Mouse (Mus musculus) E14TG2a.4 (cell line): Measurements from ENCODE around the gene Tbc1d22a.

ENCODE experiments used
- H3K27me3 ChIP-seq: 2 replicates; pipeline ENCODE4 v1.6.1; 2014; ENCODE audit warnings: low read length, control low read depth; ENCODE audit not compliant: insufficient read depth
- H3K36me3 ChIP-seq: 2 replicates; pipeline ENCODE4 v1.6.1; 2014; ENCODE audit warnings: low read length, control low read depth; ENCODE audit not compliant: insufficient read depth
- H3K4me1 ChIP-seq: replicated peaks from 2 replicates; pipeline ENCODE4 v1.6.1; 2014; ENCODE audit warnings: low read depth, low read length, control low read depth
- H3K4me3 ChIP-seq: replicated peaks from 2 replicates; pipeline ENCODE4 v1.5.1; 2014; ENCODE audit warnings: mild to moderate bottlenecking, low read length
- H3K9me3 ChIP-seq: 2 replicates; pipeline ENCODE4 v1.6.1; 2014; ENCODE audit warnings: low read length, control low read depth
- CTCF ChIP-seq: conservative IDR thresholded peaks from 2 replicates; pipeline ENCODE4 v1.5.1; 2014; ENCODE audit warnings: low read length
- NANOG ChIP-seq: IDR thresholded peaks from 2 replicates; pipeline ENCODE4 v1.6.1; 2014; ENCODE audit warnings: borderline replicate concordance, low read length, mixed read lengths
- POU5F1 ChIP-seq: IDR thresholded peaks from 2 replicates; pipeline ENCODE4 v1.6.1; 2014; ENCODE audit warnings: low read length, borderline replicate concordance

The Tbc1d22a gene

DNA sequence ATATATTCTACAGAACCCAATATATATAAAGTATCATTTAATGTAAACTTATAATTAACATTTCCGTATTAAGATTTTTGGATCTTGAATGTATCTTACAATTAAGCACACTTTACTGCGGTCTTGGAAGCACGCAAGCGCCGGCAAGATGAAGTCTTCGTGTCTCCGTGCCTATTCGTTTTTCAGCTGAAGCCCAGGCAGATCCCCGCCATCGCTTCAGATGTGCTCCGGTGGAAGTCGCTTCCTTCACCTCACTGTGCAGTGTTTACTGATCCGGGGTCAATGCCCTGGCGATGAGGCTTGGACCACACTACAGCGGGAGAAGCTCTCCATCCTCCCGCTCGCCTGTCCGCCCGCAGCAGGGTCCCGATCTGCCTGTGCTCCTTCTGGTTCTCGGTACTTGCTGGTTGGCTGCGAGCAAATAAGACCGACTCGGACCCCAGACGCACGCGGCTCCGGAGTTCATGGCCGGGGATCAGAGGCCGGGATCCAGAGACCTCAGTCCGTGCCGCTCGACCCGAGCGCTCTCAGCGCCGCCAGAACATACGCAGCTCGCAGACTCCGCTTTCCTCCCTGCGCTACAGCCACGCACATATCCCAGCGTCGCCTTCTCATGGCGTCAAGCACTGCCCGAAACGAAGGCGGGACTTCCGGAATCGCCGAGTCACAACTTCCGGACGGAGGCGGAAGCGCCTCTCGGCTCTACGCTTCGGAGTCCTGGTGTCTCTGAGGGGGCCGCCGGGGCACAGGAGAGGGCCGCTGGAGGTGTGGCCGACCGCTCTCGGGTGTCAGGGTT lies at the start of gene Tbc1d22a:
Gene Tbc1d22a, plus strand, starts transcription at position 707 of the 796 bp plus-strand sequence.
- Histone ChIP-seq H3K4me1 (peaks cover 32% of the 10 kb centered on the region), H3K36me3 (peaks cover 21% of the 10 kb centered on the region), H3K9me3 (no peaks in the 10 kb centered on the region), H3K27me3 (no peaks in the 10 kb centered on the region), H3K4me3 (peak within 1 kb of the TSS; percentile 97)
- no peak for TF ChIP-seq POU5F1
- TF ChIP-seq NANOG: no peak
- no peak for TF ChIP-seq CTCF

DNA sequence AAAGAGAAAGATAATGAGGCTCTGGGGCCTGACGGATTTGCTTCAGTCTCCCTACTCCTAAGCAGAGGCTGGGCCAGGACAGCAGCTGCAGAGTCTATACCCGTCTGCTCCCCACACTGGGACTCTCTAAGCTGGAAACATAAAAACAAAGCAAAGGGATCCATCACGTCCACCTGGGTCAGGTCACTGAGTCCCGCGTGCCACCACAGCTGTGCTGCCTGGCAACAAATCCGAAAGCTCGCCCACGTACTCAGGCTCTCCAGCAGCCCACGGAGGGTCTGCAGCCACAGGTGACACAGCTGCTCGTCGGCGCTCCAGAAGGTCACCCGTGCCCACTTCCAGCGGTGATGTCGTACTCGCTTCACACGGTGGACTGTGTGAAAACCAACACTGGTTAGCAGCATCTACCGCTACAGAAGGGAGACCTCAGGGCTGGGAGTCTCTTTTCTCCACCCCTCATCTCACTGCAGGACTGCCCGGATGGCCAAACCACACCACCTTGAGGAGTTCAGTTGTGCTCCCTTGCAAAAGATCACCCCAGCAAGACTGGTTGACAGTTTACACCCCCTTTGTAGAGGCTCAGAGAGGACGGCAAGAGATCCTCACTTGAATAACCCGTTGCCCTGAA lies 49.4 kb upstream of the Tbc1d22a start:
- Histone ChIP-seq H3K27me3 (peaks cover 5% of the 10 kb centered on the region; the same call in 1 of the 2 replicates), H3K36me3 (no peaks in the 10 kb centered on the region), H3K9me3 (peaks cover 4% of the 10 kb centered on the region; the same call in 1 of the 2 replicates), H3K4me3 (peak overlapping the region; percentile 51), H3K4me1 (peaks cover 41% of the 10 kb centered on the region)
- TF ChIP-seq NANOG (no peak), POU5F1 (no peak), CTCF (no peak)

DNA sequence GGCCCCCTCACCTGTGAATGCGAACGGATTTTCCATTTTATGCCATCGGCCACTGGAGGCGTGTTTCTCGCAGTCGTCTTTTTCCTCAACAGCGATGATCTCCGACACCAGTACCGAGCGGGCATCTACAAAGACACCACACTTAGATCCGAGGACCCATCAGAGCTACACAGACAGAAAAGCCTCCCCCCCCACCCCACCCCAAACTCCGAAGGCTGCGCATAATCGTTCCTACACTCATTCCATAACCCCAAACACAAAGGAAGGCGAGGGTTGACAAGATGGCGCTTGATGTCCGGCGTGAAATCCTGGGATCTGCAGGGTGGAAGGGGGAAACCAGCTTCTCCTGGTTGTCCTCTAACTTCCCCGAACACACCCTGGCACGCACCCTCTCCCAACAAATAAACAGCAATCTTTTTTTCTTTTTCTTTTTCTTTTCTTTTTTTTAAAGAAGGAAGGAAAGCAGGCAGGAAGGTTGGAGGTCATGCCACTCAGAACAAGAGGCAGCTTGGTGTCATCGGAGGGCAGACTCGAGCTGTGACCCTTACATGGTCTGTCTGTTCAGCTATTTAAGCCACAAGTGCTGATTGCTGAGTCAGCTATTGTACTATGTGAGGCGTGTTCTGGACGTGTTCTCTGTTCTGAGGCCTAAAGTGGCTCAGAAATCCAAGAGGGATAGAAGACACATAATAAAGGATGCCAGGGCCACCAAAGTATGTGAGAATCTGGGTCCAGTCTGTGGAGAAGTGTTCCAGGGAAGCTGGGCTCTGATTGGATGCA lies 48.3 kb upstream of the Tbc1d22a start:
- H3K4me3 ChIP-seq: no peak overlapping the region
- peaks cover 5% of the 10 kb centered on the region; the same call in 1 of the 2 replicates for H3K27me3 ChIP-seq
- H3K9me3 ChIP-seq: peaks cover 4% of the 10 kb centered on the region; the same call in 1 of the 2 replicates
- H3K4me1 ChIP-seq: peaks cover 41% of the 10 kb centered on the region
- TF ChIP-seq CTCF (no peak), POU5F1 (no peak), NANOG (no peak)
- H3K36me3 ChIP-seq: no peaks in the 10 kb centered on the region

DNA sequence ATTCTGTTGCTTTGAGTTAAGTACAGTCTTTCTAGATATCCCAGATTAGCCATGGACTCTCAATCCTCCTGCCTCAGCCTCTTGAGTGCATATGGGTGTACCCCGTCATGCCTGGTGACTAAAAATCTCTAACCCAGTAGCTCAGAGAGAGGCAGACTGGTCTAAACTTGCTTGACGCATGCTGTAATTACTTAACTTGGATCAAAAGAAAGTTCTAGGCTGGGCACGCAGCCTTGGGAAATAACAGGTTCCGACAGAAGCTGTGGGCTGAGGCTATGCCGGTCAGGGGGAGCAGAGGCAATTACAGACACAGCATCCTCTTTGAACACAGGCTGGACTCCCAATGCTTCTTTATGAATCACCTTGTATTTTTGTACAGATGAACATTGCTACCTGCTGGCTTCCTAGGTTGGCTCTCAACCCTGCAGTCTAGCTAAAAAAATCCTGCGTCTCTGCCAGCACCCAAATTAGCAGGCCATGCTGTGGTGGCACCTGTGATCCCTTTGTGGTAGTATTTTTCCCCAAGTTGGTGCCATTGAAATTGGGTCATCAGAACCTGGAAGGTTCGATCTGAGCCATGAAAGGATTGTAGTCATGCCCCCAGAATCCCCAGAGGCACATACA lies 47.1 kb upstream of the Tbc1d22a start:
- TF ChIP-seq POU5F1 (no peak), CTCF (no peak), NANOG (no peak)
- Histone ChIP-seq H3K4me1 (peaks cover 41% of the 10 kb centered on the region), H3K9me3 (no peaks in the 10 kb centered on the region), H3K4me3 (no peak overlapping the region), H3K27me3 (peaks cover 5% of the 10 kb centered on the region; the same call in 1 of the 2 replicates), H3K36me3 (no peaks in the 10 kb centered on the region)

DNA sequence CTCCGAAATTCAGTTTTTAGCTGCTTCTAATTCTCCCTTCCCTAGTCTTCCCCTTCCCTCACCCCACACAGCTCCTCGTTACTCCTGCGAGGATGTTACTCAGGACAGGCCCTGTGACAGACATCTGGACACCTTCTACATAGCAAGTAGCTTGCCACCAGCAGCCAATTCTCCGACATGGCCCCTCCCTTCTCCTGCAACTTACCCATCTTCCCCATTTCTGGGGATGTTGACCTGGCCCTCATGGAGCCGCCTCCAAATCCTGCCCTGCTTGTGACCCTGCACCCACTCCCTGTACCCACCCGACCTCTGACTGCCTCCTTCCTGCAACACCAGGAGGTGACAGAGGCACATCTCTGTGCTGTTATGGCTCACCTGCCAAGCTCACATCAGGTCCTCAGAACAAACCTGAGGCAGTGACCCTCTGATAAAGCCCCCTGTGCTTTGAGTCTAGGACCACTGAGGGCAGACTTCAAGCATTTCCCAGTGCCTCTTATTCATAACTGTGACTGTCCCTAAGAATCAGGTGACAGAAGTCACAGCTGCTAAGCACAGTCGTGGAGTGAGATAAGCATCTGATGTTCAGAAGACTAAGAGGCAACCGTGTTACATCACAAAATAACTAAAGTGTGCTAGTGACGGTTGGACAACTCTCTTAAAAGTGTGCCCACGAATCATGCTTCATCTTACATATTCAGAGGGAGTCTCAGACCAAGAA lies 46.3 kb upstream of the Tbc1d22a start:
- Histone ChIP-seq H3K9me3 (no peaks in the 10 kb centered on the region), H3K27me3 (peaks cover 5% of the 10 kb centered on the region; the same call in 1 of the 2 replicates), H3K4me3 (no peak overlapping the region), H3K4me1 (peaks cover 46% of the 10 kb centered on the region), H3K36me3 (no peaks in the 10 kb centered on the region)
- no peak for TF ChIP-seq NANOG
- TF ChIP-seq POU5F1: no peak
- TF ChIP-seq CTCF: no peak

DNA sequence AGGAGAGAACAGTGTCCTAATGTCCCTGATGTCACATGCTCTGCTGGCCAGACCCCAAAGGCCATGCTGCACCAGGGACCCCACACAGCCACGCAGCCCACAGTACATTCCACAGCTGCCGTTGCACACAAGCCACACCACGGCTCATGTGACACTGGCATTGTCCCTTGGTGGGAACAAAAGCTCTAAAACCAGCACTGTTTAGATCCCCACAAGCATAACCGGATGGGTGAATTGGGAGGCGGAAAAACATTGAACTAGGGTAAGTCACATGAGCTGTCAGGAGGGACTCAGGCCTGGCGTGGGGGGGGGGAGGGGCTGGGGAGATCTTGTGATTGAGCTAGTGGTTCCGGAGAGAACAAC lies 45.8 kb upstream of the Tbc1d22a start:
- TF ChIP-seq NANOG (no peak), POU5F1 (no peak)
- no peak overlapping the region for H3K4me3 ChIP-seq
- H3K9me3 ChIP-seq: no peaks in the 10 kb centered on the region
- peaks cover 52% of the 10 kb centered on the region for H3K4me1 ChIP-seq
- H3K27me3 ChIP-seq: peaks cover 5% of the 10 kb centered on the region; the same call in 1 of the 2 replicates
- no peaks in the 10 kb centered on the region for H3K36me3 ChIP-seq

DNA sequence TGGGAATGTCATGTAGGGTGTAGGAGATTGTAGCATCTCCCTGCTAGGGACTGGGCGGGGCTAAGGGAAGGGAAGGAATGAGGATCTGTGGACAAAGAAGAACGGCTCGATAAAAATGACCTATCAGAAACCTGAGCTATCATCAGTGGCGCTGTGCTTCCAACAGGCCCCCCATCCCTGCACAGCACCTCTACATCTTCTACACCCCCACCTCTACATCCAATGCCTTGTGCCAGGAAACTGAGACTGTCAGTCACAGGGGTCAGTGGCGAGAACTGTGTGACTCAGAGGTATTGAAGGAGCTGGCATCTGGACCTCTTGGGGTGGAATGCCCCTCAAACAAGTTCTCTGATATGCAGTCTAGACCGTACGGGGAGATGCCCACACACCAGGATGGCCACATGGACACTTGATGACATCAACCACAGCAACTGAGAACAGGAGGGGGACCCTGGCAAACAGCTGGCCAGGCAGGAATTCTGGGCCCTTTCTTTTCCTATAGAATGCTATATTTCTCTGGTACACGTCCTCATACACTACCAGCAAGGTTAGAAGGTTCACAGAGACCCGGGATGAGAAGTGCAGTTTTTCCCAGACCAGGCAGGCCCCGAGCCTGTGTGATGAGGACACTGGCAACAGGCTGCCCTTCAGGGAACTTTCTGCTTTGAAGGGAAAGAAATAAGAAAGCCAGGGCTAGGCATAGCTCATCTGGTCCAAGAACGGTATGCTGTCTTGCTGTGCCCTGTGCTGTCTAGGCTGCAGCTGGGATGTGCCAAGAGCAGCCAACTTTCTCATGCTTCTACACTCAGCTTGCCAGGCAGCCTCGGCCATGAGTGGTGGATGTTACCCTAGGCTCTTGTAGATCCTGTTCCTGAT lies 45.1 kb upstream of the Tbc1d22a start:
- Histone ChIP-seq H3K36me3 (no peaks in the 10 kb centered on the region), H3K4me1 (peaks cover 58% of the 10 kb centered on the region), H3K9me3 (no peaks in the 10 kb centered on the region), H3K4me3 (no peak overlapping the region), H3K27me3 (peaks cover 5% of the 10 kb centered on the region; the same call in 1 of the 2 replicates)
- TF ChIP-seq POU5F1 (no peak), CTCF (no peak), NANOG (no peak)
